Mouse (Mus musculus): ENCODE results near the gene Tenm1.

Tenm1 gene

DNA sequence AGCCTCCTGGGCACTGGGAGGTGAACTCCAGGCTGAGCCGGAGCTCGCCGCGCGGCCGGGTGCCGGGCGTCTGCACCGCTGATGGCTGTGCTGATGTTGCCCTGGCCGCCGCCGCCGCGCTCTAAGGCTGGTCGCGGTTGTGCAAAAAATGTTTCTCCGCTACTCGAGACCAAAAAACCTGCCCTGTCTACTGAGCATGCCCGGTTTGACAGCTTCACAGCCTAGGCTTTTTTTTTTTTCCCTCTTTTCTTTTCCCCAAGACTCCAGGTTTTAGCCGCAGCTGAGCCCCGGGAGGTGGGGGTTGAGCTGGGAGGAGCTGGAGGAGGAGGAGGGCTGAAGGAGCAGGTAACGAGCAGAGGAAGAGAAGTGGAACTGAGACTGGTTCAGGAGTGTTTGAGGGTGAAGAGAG is at the start of gene Tenm1:
Gene Tenm1 (minus strand): TSS at position 272 of the 409 bp plus-strand sequence.
- DNase-seq (ENCODE audit: low spot score): no peak

DNA sequence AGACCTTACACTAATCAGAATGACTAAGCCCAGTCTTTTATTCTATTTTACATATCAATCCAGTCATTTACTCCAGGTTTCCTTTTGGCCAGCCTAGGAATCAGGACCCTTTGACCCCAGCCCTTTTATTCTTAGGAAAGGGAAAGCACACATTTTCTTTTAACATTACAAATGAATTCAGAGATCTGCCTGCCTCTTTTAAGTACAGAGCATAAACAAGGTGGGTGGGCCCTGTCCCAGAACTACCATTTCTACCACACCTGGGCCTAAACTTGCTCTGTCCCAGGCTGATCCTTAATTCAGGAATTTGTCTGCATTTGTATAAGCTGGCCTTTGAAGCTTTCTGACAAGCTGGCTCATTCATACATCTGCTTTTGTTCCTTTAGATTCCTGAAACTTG is 38.4 kb upstream of the Tenm1 start:
- no peak for DNase-seq (ENCODE audit: low spot score)

DNA sequence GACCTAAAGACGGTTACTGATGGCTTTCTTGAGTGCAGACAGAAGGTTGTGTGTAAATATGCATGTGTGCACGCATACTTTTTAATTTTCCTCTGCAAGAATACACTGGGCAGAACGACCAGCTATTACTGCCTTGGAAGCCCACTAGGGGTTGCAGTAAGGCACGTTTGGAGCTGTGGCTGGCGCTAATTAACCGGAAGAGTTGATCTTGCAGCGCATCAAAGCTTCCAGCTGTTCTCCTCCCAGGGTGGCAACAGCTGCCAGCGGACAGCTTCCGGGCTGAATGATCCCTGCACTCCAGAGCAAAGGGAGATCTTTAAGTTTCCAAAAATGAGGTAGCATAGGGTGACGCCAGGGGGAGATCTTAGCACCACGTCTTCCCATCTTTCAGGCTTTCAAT is 1.7 kb upstream of the Tenm1 start:
- no peak for DNase-seq (ENCODE audit: low spot score)

DNA sequence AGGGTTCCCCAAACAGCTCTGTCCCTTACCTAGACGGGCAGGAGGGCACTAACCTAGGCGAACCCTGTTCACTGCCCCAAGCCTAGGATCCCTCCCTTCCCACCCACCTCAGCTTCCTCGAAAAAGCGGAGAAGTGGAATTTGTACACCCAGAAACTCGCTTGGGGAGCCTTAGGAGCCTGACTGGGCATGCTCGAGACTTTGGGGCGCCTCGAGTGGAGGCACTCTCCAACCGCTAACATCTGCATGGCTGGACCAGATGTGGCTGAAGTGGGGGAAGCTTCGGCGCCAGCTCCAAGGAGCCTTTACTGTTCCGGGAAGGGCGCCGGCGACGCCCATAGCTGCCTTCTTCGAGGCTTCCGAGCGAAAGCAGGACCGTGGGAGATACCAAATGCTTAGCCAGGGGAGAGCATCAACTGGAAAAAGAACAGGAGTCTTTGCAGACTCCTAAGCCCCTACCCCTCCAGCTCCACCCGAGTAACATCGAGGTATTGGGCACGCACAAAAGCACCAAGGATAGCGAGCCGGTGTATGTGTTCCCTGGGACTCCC is 1.1 kb upstream of the Tenm1 start:
- DNase-seq (ENCODE audit: low spot score): no peak

DNA sequence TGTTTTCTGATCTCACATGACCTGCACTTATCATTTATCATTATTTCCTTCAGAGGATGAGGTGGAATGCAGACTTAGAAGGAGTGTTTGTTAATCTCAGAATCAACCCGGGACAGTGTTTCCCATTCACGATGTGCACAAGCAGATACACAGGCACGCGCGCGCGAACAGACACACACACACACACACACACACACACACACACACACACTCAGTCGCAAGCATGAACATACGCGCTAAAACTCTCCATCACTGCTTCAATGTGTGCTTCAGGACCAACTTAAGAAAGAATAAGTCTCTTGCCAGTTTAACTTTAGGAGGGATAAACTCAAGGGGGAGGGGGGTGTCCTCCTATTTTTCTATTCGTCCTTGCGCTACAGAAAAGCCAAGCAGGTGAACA is 411 bp upstream of the Tenm1 start:
- no peak for DNase-seq (ENCODE audit: low spot score)

DNA sequence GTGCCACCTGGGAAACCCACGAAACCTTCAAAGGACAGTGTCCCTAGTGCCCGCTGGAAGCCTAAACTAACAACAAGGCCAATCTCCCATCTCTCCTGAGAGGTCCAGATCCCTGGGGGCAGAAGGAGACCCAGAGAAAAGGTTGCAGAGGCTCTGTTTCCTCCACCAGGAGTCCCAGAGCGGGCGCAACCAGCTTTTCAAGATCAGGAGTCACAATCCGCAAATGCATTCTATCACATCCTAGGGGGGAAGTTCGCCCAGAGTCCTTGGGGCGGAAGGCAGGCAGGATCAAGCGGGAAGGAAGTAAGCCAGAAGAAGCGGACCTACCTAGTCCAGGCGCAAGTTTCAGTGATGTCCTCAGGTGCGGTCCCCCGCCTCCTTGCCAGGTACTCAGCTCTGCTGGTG is 963 bp downstream of the Tenm1 start:
- no peak for DNase-seq (ENCODE audit: low spot score)

DNA sequence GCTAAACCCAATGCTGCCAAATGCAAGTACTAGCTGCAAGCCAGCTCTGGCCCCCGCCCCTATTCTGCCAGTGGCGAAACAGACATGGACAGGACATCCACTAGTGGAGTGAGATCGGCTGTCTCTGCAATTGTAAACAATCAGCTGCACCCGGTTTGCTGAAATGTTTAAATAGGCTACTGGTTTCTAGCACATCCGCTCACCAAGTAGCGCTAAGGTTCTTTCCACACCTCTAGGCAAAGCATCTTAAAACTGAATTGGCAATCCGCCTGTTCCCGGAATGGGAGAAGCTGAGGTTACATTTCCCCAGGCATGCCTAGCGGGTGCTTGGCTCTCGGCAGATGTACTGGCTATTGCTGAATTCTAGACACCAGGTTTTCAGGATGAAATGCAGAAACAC is 1.8 kb downstream of the Tenm1 start:
- no peak for DNase-seq (ENCODE audit: low spot score)

DNA sequence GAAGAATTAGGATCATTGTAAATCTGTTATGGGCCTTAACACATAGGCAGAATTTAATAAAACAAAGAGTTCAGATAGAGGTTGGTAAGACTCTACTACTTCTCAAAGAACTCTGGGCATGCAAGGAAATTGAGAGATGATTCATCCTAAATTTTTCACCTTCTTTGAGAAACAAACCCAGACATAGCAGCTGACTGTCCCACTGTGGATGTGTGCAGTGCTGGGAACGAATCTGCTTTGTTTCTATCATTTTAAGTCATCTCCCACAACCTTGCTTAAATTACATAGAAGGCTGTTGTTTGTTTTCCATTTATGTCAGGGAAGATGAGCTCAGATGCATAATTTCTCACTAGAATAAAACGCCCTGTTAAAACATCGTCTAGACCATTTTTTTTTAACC is 31.0 kb downstream of the Tenm1 start:
- no peak for DNase-seq (ENCODE audit: low spot score)

DNA sequence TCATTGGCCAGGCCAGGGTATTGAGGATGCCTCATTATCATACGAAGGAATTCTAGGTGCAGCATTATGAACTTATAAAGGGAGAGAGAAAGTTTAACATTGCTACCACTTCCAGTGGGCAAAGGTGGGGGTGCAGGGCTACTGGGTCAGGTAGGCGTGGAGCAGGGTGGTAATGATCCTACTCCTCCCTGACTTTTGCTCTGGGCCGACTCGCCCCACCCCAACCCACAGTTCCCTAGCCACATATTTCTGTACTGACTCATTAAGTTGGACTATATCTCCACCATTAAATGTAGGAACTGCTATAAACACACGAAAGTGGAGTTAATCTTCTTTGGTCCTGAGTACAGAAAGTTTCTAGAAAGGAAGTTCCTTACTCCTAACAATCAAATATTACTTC is 40.8 kb downstream of the Tenm1 start:
- no peak for DNase-seq (ENCODE audit: low spot score)

DNA sequence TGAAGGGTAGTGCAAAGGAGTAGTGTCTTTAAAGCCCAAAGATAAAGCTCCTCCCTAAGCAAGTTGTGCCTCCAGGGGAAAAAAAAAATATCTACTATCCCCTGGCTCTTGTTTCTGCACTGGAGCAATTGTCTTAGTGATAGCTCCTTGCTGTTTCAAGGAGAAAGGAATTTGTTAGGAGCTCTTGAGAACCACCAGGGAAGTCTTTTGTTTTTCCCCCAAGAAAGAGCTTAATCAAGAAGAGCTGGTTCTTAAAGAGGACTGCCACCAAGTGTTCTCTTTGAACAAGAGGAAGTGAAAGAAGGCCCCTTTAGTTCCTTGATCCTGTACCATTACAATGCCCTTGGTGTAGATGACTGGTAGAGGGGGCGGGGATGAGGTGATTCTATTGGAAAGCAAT is 56.4 kb downstream of the Tenm1 start:
- no peak for DNase-seq (ENCODE audit: low spot score)

DNA sequence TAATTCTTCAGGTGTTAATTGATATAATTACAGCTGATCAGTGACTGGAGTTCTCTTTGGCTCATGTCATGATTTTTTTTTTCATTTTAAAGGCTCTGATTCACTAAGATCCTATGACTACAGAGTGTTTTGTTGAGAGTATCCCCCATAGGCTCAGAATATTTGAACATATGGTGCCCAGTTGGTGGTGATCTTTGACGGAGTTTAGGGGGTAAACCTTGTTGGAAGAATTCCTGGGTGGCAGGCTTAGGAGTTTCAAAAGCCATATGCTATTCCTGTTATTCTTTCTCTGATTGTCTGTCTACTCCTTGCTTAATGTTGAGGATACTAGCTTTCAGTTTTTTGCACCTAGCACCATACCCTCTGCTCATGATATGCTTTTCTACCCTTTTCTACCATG is 109.6 kb downstream of the Tenm1 start:
- DNase-seq (ENCODE audit: low spot score): no peak

DNA sequence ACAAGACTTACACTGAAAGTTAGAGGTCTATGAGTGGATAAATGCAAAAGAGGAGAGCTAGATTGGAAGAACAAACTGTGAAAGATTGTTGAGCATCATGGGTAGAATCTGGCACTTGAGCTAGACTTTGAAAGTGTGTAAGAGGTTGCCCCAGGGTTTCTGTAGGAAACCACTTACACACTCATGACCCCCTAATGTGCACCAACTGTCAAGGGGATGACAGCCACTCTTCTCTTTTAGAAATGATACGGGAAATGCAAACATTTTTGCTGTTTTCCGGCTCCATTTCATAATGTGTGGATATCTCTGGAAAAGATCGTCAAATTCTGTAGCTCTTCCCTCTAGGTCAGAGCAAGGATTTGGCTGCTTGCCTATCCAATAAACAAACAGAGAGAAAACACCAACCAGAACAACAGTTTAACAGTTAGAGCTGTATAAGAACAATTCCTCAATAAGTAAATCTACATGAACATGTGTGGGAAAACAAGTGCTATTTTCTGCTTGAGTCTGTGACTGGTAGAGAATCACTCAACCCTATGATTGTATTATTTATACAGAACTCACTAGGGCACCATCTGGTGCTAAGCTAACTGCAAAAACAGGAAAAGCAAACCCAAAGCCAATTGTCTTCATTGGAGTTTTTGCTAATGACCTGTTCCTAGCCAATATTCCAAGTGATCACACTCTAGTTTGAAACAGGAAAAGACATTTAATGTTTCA is 111.0 kb downstream of the Tenm1 start:
- no peak for DNase-seq (ENCODE audit: low spot score)

DNA sequence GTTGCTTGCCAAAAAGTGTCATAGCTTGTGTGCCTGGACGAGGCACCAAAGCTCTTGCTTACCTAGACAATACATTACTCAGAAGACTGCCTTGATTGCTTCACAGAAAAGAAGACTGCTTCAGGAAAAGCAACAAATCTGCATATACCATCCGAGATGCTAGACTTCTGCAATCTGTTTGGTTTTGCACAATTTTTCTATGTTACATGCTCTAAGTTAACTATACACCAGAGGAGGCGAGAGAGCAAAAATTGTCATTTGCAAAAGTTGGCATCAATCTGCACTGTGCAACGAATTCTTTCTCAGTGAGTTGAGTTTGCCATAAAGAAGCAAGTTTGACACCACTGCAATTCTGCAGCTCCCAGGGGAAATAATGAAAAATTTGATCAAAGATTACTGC is 193.1 kb downstream of the Tenm1 start:
- DNase-seq (ENCODE audit: low spot score): no peak

DNA sequence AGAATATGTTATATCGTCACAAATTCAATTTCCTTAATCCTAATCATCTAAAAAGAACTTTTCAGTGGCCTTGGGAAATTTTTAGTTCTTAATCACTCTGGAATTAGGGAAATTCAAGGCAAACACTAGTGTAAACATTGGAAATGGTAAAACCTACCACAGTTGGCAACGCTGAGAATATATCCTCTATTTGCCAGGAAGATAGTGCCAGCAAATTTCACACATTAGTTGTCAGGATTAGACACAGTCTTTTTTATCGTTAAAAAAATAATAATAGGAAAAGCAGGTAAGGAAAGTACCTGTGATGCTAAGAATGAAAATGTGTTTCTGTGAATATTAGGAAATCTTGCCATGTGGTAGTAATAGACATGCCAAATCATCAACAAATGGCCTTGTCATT is 223.9 kb downstream of the Tenm1 start:
- DNase-seq (ENCODE audit: low spot score): no peak

DNA sequence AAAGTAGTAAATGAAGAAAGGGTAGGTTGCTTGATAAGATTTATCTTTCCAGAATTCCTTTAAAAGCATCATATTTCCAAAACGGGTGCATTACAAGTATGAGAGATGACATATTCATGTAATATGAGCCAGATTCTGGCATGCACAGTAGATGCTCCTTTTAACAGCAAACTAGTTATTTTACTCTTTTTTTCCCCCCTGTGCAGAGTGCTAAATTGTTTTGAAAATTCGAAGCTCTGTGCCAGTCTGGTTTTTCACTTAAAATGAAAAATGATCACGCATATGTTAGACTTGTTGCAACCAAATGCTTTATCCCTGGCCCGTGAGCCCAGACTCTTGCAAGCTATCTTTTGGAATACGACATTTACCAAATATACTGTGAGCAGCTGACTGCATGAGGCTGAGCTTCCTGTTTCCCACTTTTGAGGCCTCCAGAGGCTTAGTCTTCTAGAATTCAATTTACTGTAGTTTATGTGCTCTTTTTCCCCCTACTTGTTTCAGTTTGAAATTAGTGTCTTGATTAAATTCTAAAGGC is 226.6 kb downstream of the Tenm1 start:
- DNase-seq (ENCODE audit: low spot score): no peak

DNA sequence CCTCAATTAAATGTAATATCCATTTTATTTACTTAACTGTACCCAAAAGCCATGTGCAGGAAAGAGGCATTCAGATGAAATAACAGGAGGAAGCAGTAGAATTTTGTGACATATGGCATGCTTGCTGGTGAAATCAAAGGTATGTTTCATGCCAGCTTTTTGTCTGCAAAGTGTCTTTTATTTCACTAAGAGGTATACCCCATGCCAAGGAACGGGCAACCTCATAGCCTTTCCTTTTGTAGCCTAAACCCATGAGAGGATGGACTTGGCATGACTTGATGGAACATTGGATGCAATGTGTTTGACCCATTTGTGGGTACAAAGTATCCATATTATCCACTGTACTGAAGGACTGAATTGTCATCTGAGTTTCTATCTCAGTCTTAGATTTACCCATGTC is 246.0 kb downstream of the Tenm1 start:
- no peak for DNase-seq (ENCODE audit: low spot score)

DNA sequence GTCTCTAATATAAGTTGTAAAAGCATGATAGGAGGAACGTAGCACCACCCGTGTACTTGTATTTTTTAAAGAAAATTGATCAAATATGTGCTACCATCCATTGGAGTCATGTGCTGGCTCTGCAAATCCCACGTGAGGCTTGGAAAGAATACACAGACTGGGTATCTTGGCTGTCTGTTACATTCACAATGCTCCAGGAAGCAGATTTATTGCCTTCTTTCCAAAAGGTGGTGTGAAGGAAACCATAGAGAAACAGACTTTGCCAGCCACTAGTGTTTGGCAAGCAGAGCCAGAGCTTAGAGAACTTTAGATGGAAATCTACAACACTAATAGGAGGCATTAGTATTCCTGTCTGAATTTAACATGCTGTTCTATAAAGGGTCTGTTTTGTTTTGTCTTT is 277.4 kb downstream of the Tenm1 start:
- DNase-seq (ENCODE audit: low spot score): no peak

DNA sequence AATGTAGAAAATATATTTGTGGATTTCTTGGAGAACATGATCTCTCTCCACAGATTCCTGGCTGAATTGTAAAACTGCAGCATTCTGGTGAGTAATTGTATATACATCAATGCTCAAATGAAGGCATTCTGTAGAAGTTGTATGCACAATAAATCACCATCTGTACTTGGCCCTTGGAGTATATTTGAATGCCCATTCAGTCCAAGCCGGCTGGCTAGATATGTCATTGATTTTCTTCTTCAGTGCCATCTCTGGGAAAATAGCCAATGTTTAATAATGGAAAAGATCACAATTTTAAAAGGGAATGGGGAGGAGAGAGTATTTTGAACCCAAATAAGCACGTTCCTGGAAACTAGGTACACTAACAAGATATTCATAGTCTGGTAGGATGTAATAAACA is 299.2 kb downstream of the Tenm1 start:
- DNase-seq (ENCODE audit: low spot score): no peak

DNA sequence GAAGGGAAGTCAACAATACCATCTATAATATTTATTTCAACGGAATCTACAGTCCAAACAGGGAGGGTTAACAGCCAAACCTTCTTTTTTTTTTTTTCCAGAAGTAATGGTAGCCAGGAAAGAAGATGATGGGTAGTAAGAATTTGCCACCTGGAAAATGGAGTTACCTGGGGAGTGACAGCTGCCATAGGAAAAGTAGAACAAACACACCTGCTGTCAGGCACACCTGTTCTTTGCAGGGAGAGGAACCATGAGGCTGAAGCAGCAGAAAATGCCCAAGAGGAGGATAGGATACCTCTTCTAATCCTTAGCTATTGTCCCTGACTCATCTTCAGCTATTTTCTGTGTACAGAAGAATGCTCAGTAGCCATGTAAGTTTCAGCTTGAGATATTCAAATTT is 306.4 kb downstream of the Tenm1 start:
- DNase-seq (ENCODE audit: low spot score): no peak

DNA sequence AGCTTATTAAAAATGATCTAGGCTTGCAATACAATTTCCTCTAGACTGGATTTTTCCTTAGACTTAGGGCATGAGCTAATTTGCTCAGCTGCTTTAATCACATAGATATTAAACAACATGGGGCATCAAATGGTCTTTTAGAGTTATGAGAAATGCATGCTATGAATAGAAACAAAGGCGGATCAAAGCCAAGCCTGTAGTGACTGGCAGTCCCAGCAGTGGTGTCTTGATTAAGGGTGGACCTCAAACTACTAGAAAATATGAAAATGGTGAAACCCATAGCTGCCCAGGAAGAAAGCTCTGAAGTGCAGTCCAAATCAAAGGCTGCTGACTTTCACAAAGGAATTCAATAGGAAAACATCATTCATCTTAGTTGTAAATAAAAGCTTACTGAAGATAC is 306.9 kb downstream of the Tenm1 start:
- DNase-seq (ENCODE audit: low spot score): no peak

DNA sequence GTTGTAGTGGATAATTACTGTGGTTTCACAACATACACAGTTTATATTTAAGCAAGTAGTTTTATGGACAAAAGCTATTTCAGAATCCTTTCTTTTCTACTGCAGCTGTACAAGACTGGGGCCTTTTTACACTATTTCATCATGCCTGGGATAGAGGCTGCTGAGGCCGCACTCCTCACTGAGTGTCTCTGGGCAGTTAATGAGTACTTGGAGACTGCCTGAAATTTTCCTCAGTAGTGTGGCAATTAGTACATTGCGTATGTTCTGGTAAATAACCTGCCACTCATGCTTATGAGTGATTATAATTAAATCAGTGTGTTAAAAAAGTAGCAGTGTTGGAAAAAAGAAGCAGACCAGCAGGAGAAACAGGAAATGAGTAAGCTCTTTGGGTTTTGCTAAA is 442.8 kb downstream of the Tenm1 start:
- DNase-seq (ENCODE audit: low spot score): no peak

DNA sequence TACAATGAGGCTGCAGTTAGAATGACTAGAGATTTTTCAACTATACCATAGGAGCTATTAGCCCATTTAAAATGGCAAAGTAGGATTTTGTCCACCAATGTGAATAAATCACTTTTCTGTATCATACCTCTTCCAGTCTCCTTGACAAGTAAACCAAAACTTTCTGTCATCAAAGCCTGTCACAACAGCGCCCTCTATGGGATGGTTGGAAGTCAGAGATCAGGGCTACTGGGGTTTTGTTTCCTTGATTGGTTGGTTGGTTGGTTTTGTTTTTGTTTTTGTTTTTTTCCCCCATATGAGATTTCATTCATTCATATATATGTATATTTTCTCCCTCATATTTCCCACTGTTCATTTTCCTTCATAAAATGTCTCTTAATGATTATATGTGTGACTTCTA is 455.4 kb downstream of the Tenm1 start:
- no peak for DNase-seq (ENCODE audit: low spot score)

DNA sequence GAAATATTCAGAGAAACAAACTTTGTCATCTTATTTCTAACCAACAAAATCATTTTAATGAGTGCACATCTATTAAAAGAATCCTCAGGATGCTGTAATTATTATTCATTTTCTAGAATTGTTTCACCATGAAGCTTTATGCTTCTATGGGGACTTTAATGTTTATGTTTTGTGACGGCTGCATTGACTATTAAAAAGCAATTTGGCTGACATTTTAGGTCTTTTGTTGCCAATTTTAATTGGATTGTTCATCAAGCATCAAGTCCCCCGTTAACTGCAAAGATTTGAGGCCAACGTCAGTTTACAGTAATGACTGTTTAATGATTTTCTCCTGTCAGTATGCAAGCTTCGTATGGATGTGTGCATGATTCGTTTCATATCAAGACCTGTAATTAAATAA is 461.3 kb downstream of the Tenm1 start:
- no peak for DNase-seq (ENCODE audit: low spot score)

DNA sequence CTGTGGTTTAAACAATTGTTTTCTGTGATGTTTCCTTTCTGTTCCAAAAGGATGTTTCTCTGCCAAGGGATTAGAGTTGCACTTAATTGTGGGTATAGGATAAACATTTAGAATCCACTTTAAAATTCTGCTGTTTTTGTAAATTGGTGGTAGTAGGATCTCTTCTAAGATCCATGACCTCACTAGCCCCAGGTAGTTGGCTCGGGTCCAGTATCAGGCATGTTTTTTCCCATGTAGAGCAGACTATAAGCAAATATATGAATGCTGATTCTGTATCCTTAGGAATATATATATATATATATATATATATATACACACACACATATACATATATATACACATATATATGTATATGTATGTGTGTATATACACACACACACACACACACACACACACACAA is 567.2 kb downstream of the Tenm1 start:
- DNase-seq (ENCODE audit: low spot score): no peak
